Mouse (Mus musculus) thymus, postnatal 10 days (tissue): Measurements from ENCODE around the gene Olfr281.
A peak's percentile ranks its signal among the peaks of the same experiment; 100 is the strongest.
"Not testable (repeated sequence)": the region's sequence is repeated elsewhere in the genome, so short reads cannot be mapped to it uniquely, and the experiment has no call there.

Experiments used
- DNase-seq, 2 experiments: peaks; one replicate each; pipeline ENCODE4 v3.0.0; 2021; ENCODE audit warnings: low spot score in 2 of 2

The Olfr281 gene

DNA sequence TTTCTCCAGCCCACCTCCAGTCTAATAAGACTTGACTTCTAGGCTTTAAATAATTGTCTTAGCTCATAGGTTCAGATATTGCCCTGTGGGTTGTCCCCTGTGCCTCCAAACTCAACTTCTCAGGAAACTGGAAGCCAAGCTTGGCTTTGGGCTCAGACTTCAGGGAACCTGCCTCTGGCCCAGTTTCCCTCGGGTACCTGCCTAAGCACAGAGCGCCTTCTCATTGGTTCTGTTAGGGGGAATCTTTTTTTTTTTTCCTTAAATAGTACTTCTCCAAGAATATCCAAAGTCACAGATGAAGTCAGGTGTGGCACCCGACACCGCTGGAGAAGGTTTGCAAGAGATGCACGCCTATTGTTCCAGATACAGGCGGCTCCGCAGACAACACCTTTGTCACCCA lies at the start of gene Olfr281:
TSS of gene Olfr281 (plus strand) at position 301 of the 400 bp plus-strand sequence.
- no peak for DNase-seq

DNA sequence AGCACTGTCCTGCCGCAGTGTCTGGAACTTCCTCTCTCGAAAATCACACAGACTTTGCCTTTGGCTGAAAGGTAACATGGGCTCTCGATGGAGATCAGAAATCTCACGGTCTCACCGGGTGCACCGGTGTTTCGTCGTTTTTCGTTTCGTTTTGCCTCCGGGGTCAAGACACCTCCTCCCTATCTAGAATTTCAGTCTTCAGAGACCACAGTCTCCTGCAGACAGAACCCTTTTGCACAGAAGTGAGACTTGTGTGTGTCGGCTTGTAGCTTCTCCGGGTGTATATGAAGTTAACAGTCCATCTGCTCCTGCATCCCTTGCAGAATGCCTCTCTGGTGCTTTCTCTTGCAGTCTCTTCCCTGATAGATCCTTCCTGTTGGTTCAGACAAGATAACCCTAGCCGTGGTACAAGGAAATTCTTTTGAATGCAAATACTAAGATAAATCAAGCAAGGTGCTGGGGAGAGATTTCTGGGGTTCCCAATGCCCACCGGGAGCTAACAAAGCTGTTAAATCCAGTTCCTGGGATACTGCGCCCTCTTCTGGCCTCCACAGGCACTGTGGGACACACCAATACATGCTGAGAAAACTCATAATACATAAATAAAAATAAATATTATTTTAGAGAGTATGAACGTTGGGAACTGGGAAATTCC lies 43.9 kb upstream of the Olfr281 start:
- DNase-seq: peak in 1 of 2 experiments; percentile 12

DNA sequence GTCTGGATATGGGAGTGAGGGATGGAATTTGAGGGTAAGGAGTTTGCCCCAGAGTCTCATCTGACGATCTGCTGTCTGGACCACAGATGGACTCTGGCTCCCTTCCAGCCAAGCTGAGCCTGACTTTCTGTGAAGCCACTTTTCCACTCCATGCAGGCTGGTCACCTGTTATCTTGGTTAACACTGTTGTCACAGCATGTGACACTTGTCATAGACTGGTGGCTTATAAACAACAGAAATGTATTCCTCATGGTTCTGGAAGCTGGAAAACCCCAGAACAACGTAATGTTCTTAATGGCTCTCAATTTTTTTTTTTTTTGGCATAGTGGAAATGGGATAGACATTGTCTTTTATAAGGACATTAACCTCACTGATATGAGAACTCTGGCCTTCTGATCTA lies 42.8 kb upstream of the Olfr281 start:
- no peak for DNase-seq

DNA sequence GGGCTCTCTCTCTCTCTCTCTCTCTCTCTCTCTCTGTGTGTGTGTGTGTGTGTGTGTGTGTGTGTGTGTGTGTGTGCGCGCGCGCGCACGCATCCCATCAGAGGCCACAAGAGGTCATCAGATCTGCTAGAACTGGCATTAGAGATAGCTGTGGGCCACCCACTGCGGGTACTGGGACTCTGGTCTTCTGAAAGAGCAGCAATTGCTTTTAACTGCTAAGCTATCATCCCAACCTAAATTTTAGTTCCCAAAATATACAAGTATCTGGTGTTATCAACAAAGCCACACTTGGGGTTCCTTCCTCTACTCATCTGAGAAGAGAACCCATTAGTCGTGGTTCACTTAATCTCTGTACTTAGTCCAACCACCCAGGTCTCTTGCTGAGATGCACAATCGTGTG lies 42.1 kb upstream of the Olfr281 start:
- no peak for DNase-seq

DNA sequence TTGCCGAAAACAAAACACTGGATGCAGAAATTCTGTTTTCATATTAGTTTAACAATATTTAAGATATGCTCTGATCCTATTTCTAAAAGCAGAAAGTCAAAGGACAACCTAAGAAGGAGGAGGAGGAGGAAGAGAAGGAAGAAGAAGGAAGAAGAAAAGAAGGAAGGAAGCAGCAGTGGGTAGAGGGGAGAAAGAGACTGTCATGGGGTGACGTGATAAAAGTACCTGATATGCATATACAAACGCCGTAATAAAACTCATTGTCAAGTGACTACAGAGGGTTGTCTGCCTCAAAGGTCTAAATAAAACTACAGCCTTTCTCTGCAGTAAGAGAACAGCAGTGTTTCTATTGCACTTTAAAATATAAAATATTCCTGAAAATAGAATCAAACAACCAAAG lies 36.4 kb upstream of the Olfr281 start:
- DNase-seq: no peak

DNA sequence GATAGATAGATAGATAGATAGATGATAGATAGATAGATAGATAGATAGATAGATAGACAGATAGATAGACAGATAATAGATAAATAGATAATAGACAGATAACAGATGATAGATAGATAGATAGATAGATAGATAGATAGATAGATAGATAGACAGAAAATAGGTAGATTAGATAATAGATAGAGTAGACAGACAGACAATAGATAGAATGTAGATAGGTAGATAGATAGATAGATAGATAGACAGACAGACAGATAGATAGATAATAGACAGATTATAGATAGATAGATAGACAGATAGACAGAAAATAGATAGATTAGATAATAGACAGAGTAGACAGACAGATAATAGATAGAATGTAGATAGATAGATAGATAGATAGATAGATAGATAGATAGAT lies 35.6 kb upstream of the Olfr281 start:
- DNase-seq: not testable (repeated sequence)

DNA sequence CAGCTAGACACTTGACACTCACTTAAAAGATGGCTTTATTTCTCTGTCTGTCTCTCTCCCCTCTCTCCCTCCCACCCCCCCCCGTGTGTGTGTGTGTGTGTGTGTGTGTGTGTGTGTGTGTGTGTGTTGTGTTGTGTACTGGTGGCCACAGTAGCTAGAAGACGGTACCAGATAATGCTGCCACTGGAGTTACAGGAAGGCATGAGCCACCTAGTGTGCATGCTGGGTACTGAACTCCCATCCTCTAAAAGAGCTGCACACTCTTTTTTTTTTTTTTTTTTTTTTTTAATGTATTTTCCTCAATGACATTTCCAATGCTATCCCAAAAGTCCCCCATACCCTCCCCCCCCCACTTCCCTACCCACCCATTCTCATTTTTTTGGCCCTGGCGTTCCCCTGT lies 35.1 kb upstream of the Olfr281 start:
- DNase-seq: not testable (repeated sequence)

DNA sequence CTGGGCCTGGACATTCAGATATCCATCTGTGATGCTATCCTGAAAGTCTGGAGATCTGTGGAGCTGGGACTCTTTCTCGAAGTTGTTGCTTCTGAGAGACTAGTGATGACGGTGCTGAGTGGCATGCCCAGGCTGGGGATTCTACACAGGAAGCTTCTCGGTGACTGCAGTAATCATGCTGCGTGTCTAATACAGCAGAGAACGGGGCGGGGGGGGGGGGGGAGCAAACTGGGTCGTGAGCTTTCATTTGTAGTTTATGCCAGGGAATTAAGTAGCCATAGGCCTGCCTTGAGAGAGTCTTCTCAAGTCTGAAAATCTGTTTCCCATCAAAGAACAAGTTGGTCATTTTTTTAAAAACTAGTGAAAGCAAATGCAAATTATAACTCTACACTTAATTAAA lies 34.3 kb upstream of the Olfr281 start:
- DNase-seq: no peak

DNA sequence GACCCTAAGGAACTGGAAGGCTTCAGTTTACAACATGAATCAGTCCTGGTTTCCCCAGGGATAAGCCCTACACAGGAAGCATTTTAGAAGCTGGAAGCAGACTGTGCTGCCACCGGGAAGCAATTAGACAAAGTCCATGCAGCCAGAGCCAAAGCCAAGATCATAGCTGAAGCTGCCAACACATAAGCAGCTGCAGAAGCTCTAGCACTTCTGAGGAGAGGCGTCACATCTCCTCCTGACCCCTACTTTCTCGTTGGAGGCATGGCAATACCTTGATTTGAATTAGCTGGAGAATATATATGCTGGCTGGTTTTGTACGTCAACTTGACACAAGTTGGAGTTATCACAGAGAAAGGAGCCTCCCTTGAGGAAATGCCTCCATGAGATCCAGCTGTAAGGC lies 31.5 kb upstream of the Olfr281 start:
- DNase-seq: no peak

DNA sequence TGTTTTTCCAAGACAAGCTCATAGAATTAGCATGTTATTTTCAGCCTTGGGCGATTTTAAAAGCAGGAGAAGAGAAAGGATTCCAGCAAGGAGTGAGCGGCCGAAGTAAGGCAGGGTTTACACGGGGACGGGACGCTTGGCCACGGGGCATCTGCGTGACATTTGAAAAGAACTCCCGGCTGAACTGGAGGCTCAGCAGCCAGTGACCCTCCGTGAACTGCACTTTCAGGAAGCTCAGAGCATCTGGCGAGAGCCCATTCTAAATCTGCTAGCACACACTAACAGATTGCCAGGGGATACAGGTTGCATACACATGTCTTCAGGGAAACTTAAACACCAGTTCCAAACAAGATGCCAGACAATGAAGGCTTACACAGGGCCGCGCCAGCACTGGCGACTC lies 28.1 kb upstream of the Olfr281 start:
- no peak for DNase-seq

DNA sequence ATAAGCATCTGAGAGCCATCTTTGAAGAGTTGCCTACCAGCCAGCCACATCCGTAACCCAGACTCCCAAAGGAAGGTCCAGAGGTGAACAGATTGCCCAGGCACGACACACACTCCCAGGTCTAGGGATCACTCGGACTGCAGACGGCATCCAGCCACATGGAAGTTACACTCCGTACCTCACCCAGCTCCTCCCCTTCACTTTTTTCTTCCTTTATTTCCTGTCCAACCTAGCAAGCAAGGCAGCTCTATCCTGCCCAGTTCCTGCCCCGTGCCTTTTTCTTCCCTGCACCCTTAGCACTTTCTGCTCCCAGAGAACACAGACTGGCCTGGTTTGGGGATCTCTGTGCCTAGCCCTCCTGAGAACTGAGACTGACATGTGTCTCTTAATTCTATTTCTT lies 27.6 kb upstream of the Olfr281 start:
- no peak for DNase-seq

DNA sequence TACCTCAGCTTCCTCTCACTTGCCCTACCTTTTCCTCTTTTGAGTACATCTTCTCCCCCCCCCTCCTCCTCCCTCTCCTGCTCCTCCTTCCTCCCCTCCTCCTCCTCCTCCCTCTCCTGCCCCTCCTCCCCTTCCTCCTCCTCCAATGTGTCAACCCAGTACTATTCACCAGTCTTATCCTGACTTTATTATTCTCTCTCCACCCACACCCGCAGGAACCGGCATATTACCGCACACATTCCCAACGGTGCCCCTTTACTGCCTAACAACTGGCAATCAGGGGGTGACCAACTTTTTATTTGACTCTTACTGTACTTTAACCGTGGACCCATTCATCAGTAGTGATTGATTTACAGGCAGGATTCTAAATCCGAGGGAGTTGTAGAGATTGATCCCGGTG lies 27.2 kb upstream of the Olfr281 start:
- no peak for DNase-seq

DNA sequence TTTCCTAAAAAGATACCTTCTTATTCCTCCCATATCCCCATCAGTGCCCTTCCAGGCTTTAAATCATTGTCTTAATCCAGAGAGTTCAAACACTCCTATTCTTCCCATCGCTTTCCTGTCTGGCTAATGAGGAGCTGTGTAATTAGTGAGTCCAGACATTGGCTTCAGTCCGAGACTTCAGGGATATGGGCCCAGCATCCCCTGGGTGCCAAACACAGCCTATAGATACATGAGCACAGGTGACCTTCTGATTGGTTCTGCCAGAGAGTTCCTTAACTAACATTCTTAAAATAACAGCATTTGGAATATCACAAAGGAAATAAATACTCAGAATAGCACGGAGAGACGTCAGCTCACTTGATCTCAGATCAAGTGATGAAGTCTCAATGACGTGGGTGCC lies 21.5 kb upstream of the Olfr281 start, which contains the start of gene Olfr282:
TSS of gene Olfr282 (plus strand) at position 301 of the 400 bp plus-strand sequence.
- DNase-seq: not testable (repeated sequence)

DNA sequence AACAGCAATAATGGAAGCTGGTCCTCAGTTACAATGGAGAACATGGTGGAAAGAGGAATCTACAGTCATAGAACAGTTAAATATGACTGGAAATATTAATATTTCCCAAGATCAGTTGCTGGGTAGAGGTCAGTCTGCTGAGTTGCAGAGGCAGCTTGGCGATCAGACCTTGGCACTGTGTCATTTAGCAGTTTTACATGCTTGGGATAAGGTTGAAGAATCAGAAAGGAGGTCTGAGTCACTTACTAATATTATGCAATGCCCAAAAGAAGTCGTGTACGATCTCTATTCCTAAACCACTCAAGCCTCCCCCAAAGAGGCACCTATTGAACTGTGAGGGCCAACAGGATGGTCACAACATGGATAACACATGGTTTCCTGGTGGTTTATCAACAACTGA lies 7.8 kb upstream of the Olfr281 start:
- DNase-seq: no peak

DNA sequence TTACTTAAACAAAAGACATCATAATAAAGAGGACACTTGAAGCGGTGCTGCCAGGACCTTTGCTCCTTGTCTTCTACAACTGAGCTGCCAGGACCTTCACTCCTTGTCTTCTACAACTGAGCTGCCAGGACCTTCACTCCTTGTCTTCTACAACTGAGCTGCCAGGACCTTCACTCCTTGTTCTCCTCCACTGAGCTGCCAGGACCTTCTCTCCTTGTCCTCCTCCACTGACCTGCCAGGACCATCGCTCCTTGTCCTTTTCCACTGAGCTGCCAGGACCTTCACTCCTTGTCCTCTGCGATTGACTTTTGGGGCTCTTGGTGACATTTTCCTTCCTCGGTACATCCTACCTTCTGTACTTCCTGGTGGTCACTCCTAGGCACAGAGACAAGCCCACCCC lies 3.9 kb upstream of the Olfr281 start:
- no peak for DNase-seq

DNA sequence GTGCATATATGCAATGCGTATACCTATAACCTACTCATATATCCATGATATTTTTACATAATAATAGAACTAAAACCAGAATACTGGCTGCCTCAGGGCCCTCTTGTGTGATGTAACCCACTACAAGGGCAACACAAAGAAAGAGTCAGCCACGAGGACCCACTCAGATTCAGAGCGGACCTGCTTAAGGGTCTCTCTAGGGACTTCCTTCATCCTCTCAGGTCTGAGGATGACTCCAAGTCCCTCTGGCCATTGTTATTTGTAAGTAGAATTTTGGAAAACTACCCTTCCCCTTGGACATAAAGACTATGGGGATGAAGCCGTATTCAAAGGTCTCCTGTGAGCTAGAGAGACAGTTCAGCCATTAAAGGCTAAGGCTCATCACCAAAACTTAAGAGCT lies 17.2 kb downstream of the Olfr281 start, which contains the start of gene OR5BS1P:
TSS of gene OR5BS1P (plus strand) at position 301 of the 400 bp plus-strand sequence.
- DNase-seq: no peak

DNA sequence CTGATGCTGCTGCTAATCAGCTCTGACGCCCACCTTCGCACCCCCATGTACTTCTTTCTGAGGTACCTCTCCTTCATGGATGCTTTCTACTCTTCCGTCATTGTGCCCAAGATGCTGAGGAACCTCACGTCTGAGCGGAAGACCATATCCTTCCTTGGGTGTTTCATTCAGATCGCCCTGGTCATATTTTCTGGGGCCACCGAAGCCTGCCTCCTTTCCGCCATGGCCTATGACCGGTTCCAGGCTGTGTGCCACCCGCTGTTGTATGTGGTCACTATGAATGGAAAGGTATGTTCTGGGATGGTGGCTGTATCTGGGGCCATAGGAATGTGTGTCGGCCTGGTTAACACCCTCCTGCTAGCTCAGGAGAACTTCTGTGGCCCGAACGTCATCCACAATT lies 19.2 kb downstream of the Olfr281 start:
- no peak for DNase-seq

DNA sequence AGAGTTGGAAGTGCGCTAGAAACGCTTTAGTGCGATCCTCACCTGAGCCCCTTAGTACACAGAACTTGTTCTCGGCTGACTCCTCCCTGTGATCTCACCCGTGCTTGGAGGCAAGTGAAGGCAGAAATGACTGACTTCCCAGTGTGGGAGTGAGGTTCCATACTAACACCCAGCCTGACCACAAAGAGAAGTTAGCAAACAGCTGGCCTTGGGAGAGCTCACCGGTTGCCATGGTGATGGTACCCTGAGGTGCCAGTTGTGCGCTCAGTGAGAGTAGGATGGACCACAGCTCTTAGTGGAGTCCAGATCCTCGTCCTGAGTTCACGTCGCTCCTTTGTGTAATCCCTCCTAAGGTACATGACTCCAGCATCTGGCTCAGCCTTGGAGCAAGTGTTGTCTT lies 22.6 kb downstream of the Olfr281 start:
- no peak for DNase-seq

DNA sequence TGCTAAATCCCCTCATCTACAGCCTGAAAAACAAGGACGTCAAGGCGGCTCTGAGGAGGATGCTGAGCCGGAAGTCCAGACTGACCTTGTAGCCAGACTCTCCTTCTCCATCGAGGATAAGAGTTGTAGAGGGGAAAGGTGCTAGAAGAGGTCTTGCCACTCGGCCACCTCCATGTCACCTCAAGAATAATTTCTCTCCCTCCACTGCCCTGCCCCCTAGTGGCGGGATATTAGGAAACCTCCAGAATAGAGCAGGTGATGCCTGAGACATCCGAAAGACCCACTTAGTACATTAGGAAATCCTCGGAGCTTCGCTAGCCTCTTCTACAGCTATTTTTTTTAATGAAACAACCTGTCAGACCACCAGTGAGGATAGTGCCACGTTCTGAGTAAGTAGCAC lies 23.0 kb downstream of the Olfr281 start:
- DNase-seq: peak in 1 of 2 experiments; percentile 65

DNA sequence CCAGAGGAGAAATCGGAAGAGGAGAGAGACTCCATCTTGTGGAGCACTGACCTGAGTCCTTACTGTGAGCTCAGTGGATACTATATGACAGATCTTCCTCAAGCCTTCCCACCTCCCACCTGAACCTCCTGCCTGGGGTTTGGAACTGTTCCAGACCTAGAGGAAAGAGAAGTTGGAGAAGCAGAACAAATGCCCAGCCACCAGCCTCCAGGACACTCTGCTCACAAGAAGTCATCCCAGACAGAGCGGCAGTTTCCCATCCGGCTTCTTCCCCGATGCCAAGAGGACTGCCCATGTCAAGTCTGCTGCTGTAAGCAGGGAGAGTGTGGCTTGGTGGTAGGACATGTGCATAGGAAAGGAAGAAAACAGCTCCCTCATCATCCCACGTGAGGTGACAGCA lies 23.9 kb downstream of the Olfr281 start:
- no peak for DNase-seq

DNA sequence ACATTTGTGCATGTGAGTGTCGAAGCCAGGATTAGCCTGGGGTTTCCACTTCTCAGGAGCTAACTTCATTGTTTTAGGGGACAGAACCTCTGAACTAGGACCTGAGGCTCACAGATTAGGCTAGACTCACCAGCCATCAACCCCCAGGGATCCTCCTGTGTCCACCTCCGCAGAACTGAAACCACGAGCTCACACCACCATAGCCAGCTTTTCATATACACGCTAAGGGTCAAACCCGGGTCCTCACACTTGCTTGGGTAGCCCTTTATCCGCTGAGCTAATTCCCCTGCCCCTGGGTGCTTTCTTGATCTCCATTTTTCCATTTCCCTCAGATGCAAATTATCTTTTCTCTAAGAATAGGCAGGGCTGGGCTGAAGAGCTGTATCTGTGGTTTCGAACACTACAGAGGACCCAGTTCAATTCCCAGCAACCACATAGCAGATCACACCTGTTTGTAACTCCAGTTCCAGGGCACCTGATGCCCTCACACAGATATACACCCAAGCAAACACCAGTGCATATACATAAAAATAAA lies 27.2 kb downstream of the Olfr281 start:
- DNase-seq: no peak

DNA sequence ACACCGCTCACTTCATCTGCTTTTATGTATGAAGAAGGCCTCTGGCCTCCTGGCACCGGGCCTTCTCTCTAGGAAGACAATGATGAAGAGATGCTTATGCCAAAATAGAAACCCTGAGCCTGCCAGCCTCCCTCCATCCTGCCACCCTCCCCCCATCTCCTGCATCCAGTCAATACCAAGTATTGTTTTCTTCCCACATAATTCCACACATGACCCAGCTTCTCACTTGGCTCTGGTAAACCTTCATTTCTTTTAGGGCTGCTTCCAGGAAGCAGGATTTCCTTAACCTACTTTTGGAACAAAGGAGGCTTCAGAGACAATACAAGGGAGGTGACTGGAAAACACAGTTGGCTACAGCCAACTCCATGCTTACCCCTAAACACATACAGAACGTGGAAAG lies 30.3 kb downstream of the Olfr281 start, which contains the start of gene Lalba:
TSS of gene Lalba (minus strand) at position 21 of the 400 bp plus-strand sequence.
- DNase-seq: no peak
